Comparison of ENCODE assay signal across 21 mouse cellular contexts in genomic region chr5:112534146-112534545, GRCm38 (mm10). TPM values are rescaled to one million over a fixed set of nuclear protein-coding genes. Genes with fewer than 3 reads are reported as not detected.
"Had no signal": no experiment of that assay in that cellular context is flagged by ENCODE, and none has a peak within 500 bp of the region (broad histone marks: within the 10 kb centered on the region; RNA-seq: fewer than 3 reads in every experiment).

No protein-coding gene starts in this region.

- H3K36me3 ChIP-seq: limb, embryonic 15.5 days; midbrain, embryonic 15.5 days had no signal

- H3K9me3 ChIP-seq: limb, embryonic 15.5 days; midbrain, embryonic 15.5 days had no signal

- ATAC-seq: intestine, embryonic 16.5 days; liver, postnatal 0 days; lung, postnatal 0 days; midbrain, embryonic 15.5 days had no signal

- H3K27me3 ChIP-seq: midbrain, embryonic 15.5 days had no signal

- DNase-seq: kidney, adult 18-20 months; kidney, adult 9 months; kidney, postnatal 14 days; kidney, postnatal 4 days; layer of hippocampus, adult 9-11 months; layer of hippocampus, postnatal 36 days; liver, postnatal 0 days; lung, embryonic 14.5 days; thymus, adult 2 months; thymus, postnatal 25 days had no signal

- H3K27ac ChIP-seq: limb, embryonic 15.5 days; liver, embryonic 14.5 days; macrophage; midbrain, embryonic 15.5 days; neural tube, embryonic 13.5 days; stomach, postnatal 0 days had no signal

- H3K4me3 ChIP-seq: limb, embryonic 15.5 days; midbrain, embryonic 15.5 days; neural tube, embryonic 13.5 days had no signal

- H3K9ac ChIP-seq: limb, embryonic 15.5 days; liver, embryonic 14.5 days; liver, postnatal 0 days; lung, embryonic 14.5 days; midbrain, embryonic 15.5 days; neural tube, embryonic 13.5 days had no signal

- H3K4me2 ChIP-seq: limb, embryonic 15.5 days; liver, embryonic 11.5 days; lung, embryonic 14.5 days; midbrain, embryonic 11.5 days; midbrain, embryonic 15.5 days; neural tube, embryonic 13.5 days had no signal

RNA-seq across cellular contexts. Expression of gene Sez6l, which starts 42.8 kb away (rescaled TPM):
- total RNA-seq: megakaryocyte, adult 5-6 weeks had no signal
- polyA plus RNA-seq: liver, postnatal 0 days; macrophage had no signal
